Mouse (Mus musculus) lung, postnatal 0 days (tissue): ENCODE measurements around the gene Klhdc8a. TPM values are rescaled to one million over a fixed set of nuclear protein-coding genes. Genes with fewer than 3 reads are reported as not detected.
A peak's percentile ranks its signal among the peaks of the same experiment; 100 is the strongest.
"Not testable (repeated sequence)": the region's sequence is repeated elsewhere in the genome, so short reads cannot be mapped to it uniquely, and the experiment has no call there.

Source experiments
- ATAC-seq: fragments of 200-750 bp; cut with Nextera tagmentation; 2 replicates; pipeline ENCODE4 v1.8.0; 2017; ENCODE audit warnings: moderate library complexity
- DNase-seq: peaks from one replicate; pipeline ENCODE4 v3.0.0-alpha.2; 2016; ENCODE audit warnings: low spot score
- H3K27ac ChIP-seq: fragments of 300-500 bp; sonication (generic); 2 replicates; pipeline ENCODE4 v1.5.1; 2014; ENCODE audit warnings: antibody characterized with exemption, mild to moderate bottlenecking, low read length, mixed read lengths
- H3K27me3 ChIP-seq: fragments of 300-500 bp; sonication (generic); replicated peaks from 2 replicates; pipeline ENCODE4 v1.6.1; 2014; ENCODE audit warnings: low read length, mixed read lengths; ENCODE audit not compliant: insufficient read depth
- H3K36me3 ChIP-seq: fragments of 300-500 bp; sonication (generic); 2 replicates; pipeline ENCODE4 v1.6.1; 2014; ENCODE audit warnings: low read length, mixed read lengths; ENCODE audit not compliant: insufficient read depth
- H3K4me1 ChIP-seq: fragments of 300-500 bp; sonication (generic); 2 replicates; pipeline ENCODE4 v1.6.1; 2014; ENCODE audit warnings: antibody characterized with exemption, low read depth, low read length, mixed read lengths; ENCODE audit not compliant: insufficient read depth
- H3K4me2 ChIP-seq: fragments of 300-500 bp; sonication (generic); replicated peaks from 2 replicates; pipeline ENCODE4 v1.6.1; 2014; ENCODE audit warnings: low read depth, mild to moderate bottlenecking, low read length, moderate library complexity, mixed read lengths
- H3K4me3 ChIP-seq: fragments of 300-500 bp; sonication (generic); 2 replicates; pipeline ENCODE4 v1.5.1; 2014; ENCODE audit warnings: low read depth, low read length
- H3K9ac ChIP-seq: fragments of 300-500 bp; sonication (generic); replicated peaks from 2 replicates; pipeline ENCODE4 v1.6.1; 2014; ENCODE audit warnings: low read depth, mild to moderate bottlenecking
- H3K9me3 ChIP-seq: fragments of 300-500 bp; sonication (generic); 2 replicates; pipeline ENCODE4 v1.6.1; 2016; ENCODE audit warnings: low read length, mixed read lengths
- CTCF ChIP-seq: IDR thresholded peaks from 2 replicates; pipeline ENCODE4 v1.5.1; 2016; ENCODE audit warnings: antibody characterized with exemption, mild to moderate bottlenecking
- EP300 ChIP-seq: IDR thresholded peaks from 2 replicates; pipeline ENCODE4 v1.6.1; 2016; ENCODE audit warnings: antibody characterized with exemption, mild to moderate bottlenecking, control low read depth
- WGBS: fragments of 180-500 bp; shearing (Covaris S2); extraction: QIAGEN DNeasy Blood & Tissue Kit; methylation state at CpG from one replicate; pipeline ENCODE4 v1.1.7; 2014; 5-methylcytosine and 5-hydroxymethylcytosine counted together
- polyA plus RNA-seq: library from polyadenylated mRNA; unstranded; fragments of >200 nt; fragmentation: Nextera tagmentation; extraction: Ambion mirVana; gene quantifications from 2 replicates; pipeline ENCODE4 v1.2.1, GENCODE M21; 2015

Klhdc8a gene
- polyA plus RNA-seq, 1 experiment from 2014 or later, result 4.4 TPM

- H3K27me3 ChIP-seq, result no peaks in the 10 kb centered on the region
- ATAC-seq (no peak), DNase-seq (no peak)
- TF ChIP-seq EP300, result no peak
- no peak for TF ChIP-seq CTCF
- no peak overlapping the region for H3K27ac ChIP-seq
- no peak overlapping the region for H3K4me2 ChIP-seq
- peaks cover 6% of the 10 kb centered on the region; the same call in 1 of the 2 replicates for H3K4me1 ChIP-seq
- H3K4me3 ChIP-seq, result no peak overlapping the region
- no peak overlapping the region for H3K9ac ChIP-seq
- WGBS, result 97% methylated on average over 2 of the region's 2 CpGs
- H3K36me3 ChIP-seq, result no peaks in the 10 kb centered on the region
- H3K9me3 ChIP-seq, result no peaks in the 10 kb centered on the region
Observed at GRCm38 (mm10) chr1:132343191-132343590, 44.8 kb downstream of the Klhdc8a start.

- Histone ChIP-seq H3K36me3 (no peaks in the 10 kb centered on the region), H3K4me3 (no peak overlapping the region), H3K27me3 (no peaks in the 10 kb centered on the region), H3K9ac (no peak overlapping the region), H3K27ac (no peak overlapping the region), H3K4me1 (peaks cover 6% of the 10 kb centered on the region; the same call in 1 of the 2 replicates), H3K4me2 (no peak overlapping the region), H3K9me3 (no peaks in the 10 kb centered on the region)
- no peak for ATAC-seq
- DNase-seq, result no peak
- TF ChIP-seq EP300 (no peak), CTCF (no peak)
- WGBS, result 81% methylated on average over 1 of the region's 1 CpGs
Observed at GRCm38 (mm10) chr1:132343656-132344055, 45.2 kb downstream of the Klhdc8a start.

- TF ChIP-seq CTCF, result no peak
- TF ChIP-seq EP300, result no peak
- Histone ChIP-seq H3K4me1 (peaks cover 6% of the 10 kb centered on the region; the same call in 1 of the 2 replicates), H3K36me3 (no peaks in the 10 kb centered on the region), H3K9me3 (no peaks in the 10 kb centered on the region), H3K4me3 (no peak overlapping the region), H3K4me2 (no peak overlapping the region), H3K9ac (no peak overlapping the region), H3K27me3 (no peaks in the 10 kb centered on the region), H3K27ac (no peak overlapping the region)
- WGBS, result 71% methylated on average over 4 of the region's 4 CpGs
- DNase-seq, result no peak
- ATAC-seq, result no peak
Observed at GRCm38 (mm10) chr1:132345514-132345913, 47.1 kb downstream of the Klhdc8a start.

- H3K9me3 ChIP-seq, result no peaks in the 10 kb centered on the region
- TF ChIP-seq EP300, result no peak
- H3K36me3 ChIP-seq, result no peaks in the 10 kb centered on the region
- H3K9ac ChIP-seq, result no peak overlapping the region
- peaks cover 6% of the 10 kb centered on the region; the same call in 1 of the 2 replicates for H3K4me1 ChIP-seq
- no peak overlapping the region for H3K4me3 ChIP-seq
- DNase-seq (peak; percentile 62), ATAC-seq (peak; percentile 70)
- H3K27me3 ChIP-seq, result no peaks in the 10 kb centered on the region
- WGBS, result 60% methylated on average over 12 of the region's 12 CpGs
- no peak overlapping the region for H3K27ac ChIP-seq
- no peak overlapping the region for H3K4me2 ChIP-seq
Observed at GRCm38 (mm10) chr1:132346134-132346851, 47.9 kb downstream of the Klhdc8a start.

- Histone ChIP-seq H3K36me3 (no peaks in the 10 kb centered on the region), H3K27ac (no peak overlapping the region), H3K27me3 (no peaks in the 10 kb centered on the region), H3K4me3 (no peak overlapping the region), H3K9ac (no peak overlapping the region), H3K4me1 (peaks cover 4% of the 10 kb centered on the region; the same call in 1 of the 2 replicates), H3K9me3 (no peaks in the 10 kb centered on the region), H3K4me2 (no peak overlapping the region)
- TF ChIP-seq EP300, result no peak
- no peak for TF ChIP-seq CTCF
- DNase-seq (no peak), ATAC-seq (no peak)
Observed at GRCm38 (mm10) chr1:132346951-132347350, 48.5 kb downstream of the Klhdc8a start.

GRCm38 (mm10) chr1:132348401-132348800 lies 50.0 kb downstream of the Klhdc8a start:
- Histone ChIP-seq H3K9me3 (no peaks in the 10 kb centered on the region), H3K27ac (no peak overlapping the region), H3K4me3 (no peak overlapping the region), H3K27me3 (no peaks in the 10 kb centered on the region), H3K9ac (no peak overlapping the region), H3K4me1 (peaks cover 3% of the 10 kb centered on the region; the same call in 1 of the 2 replicates), H3K36me3 (no peaks in the 10 kb centered on the region), H3K4me2 (no peak overlapping the region)
- DNase-seq (no peak), ATAC-seq (no peak)
- WGBS, result 80% methylated on average over 5 of the region's 5 CpGs
- TF ChIP-seq EP300, result no peak

- not testable (repeated sequence) for DNase-seq, H3K9ac ChIP-seq, H3K9me3 ChIP-seq, H3K27ac ChIP-seq, H3K36me3 ChIP-seq, H3K4me2 ChIP-seq, ATAC-seq, H3K27me3 ChIP-seq, H3K4me3 ChIP-seq, H3K4me1 ChIP-seq
Observed at GRCm38 (mm10) chr1:132349049-132349448, 50.6 kb downstream of the Klhdc8a start.

- not testable (repeated sequence) for DNase-seq, ATAC-seq, H3K4me3 ChIP-seq, H3K9ac ChIP-seq, H3K36me3 ChIP-seq, H3K27me3 ChIP-seq, H3K27ac ChIP-seq, H3K9me3 ChIP-seq, H3K4me2 ChIP-seq, H3K4me1 ChIP-seq
- WGBS, result 95% methylated on average over 3 of the region's 3 CpGs
Observed at GRCm38 (mm10) chr1:132349601-132350000, 51.2 kb downstream of the Klhdc8a start.
